Mouse (Mus musculus) kidney, embryonic 16.5 days (tissue): ENCODE data around the gene Csrnp1. TPM values are rescaled to one million over a fixed set of nuclear protein-coding genes. Genes with fewer than 3 reads are reported as not detected.

Experiments
- ATAC-seq: fragments of 200-750 bp; cut with Nextera tagmentation; 2 replicates; pipeline ENCODE4 v1.8.0; 2017; ENCODE audit warnings: moderate TSS enrichment; ENCODE audit not compliant: low FRiP score, low TSS enrichment
- H3K27ac ChIP-seq: fragments of 300-500 bp; sonication (generic); 2 replicates; pipeline ENCODE4 v1.5.1; 2014; ENCODE audit warnings: low read length
- H3K27me3 ChIP-seq: fragments of 300-500 bp; sonication (generic); 2 replicates; pipeline ENCODE4 v1.6.1; 2014; ENCODE audit warnings: low read length, control low read depth, mixed read lengths; ENCODE audit not compliant: insufficient read depth
- H3K36me3 ChIP-seq: fragments of 300-500 bp; sonication (generic); 2 replicates; pipeline ENCODE4 v1.6.1; 2014; ENCODE audit warnings: low read length, control low read depth, mixed read lengths; ENCODE audit not compliant: insufficient read depth
- H3K4me1 ChIP-seq: fragments of 300-500 bp; sonication (generic); 2 replicates; pipeline ENCODE4 v1.6.1; 2014; ENCODE audit warnings: low read length, control low read depth, mixed read lengths; ENCODE audit not compliant: insufficient read depth
- H3K4me2 ChIP-seq: fragments of 300-500 bp; sonication (generic); replicated peaks from 2 replicates; pipeline ENCODE4 v1.6.1; 2014; ENCODE audit warnings: low read depth, low read length
- H3K4me3 ChIP-seq: fragments of 300-500 bp; sonication (generic); 2 replicates; pipeline ENCODE4 v1.5.1; 2014; ENCODE audit warnings: mild to moderate bottlenecking, low read length
- H3K9ac ChIP-seq: fragments of 300-500 bp; sonication (generic); replicated peaks from 2 replicates; pipeline ENCODE4 v1.6.1; 2014; ENCODE audit warnings: low read length
- H3K9me3 ChIP-seq: fragments of 300-500 bp; sonication (generic); 2 replicates; pipeline ENCODE4 v1.6.1; 2016; ENCODE audit warnings: low read length, control low read depth
- WGBS: fragments of 180-500 bp; shearing (Covaris S2); extraction: QIAGEN DNeasy Blood & Tissue Kit; methylation state at CpG from one replicate; pipeline ENCODE4 v1.1.7; 2014; 5-methylcytosine and 5-hydroxymethylcytosine counted together
- polyA plus RNA-seq: library from polyadenylated mRNA; unstranded; fragments of >200 nt; fragmentation: Nextera tagmentation; extraction: Ambion mirVana; gene quantifications from 2 replicates; pipeline ENCODE4 v1.2.1, GENCODE M21; 2015

Gene Csrnp1
- 7.1 and 8.7 TPM in 2 replicates for polyA plus RNA-seq

DNA sequence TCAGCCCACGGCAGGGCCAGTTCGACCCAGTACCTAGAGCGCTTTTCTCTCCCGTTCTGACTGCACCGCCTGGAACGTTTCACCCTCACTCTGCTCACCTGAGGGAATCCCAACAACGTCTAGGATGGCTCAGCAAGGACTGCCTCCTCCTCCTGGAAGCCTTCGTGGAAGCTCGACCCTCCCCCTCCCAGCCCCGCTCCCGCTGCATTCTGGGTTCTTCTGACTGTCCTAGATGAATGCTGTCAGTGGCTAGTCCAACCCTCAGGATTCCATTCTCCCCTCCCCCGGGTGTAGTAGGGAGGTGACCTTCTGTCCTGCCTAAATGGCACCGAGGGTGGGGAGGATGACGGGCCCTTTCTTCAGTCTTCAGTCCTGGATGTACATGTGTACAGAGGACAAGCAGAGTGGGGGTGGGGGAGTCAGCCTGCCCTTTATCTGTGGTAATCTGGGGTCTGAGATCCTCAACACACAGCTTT is at the start of gene Csrnp1:
TSS of gene Csrnp1 (minus strand) at position 123 of the 476 bp plus-strand sequence.
- Histone ChIP-seq H3K27ac (peak within 1 kb of the TSS; percentile 98), H3K4me1 (peaks cover 38% of the 10 kb centered on the region), H3K27me3 (no peaks in the 10 kb centered on the region), H3K9me3 (no peaks in the 10 kb centered on the region), H3K36me3 (no peaks in the 10 kb centered on the region), H3K4me3 (peak within 1 kb of the TSS; percentile 80), H3K4me2 (peak within 1 kb of the TSS; percentile 99), H3K9ac (peak within 1 kb of the TSS; percentile 77)
- 11% methylated on average over 14 of the region's 14 CpGs for WGBS
- ATAC-seq = peak; percentile 4; the same call in 1 of the 2 replicates

DNA sequence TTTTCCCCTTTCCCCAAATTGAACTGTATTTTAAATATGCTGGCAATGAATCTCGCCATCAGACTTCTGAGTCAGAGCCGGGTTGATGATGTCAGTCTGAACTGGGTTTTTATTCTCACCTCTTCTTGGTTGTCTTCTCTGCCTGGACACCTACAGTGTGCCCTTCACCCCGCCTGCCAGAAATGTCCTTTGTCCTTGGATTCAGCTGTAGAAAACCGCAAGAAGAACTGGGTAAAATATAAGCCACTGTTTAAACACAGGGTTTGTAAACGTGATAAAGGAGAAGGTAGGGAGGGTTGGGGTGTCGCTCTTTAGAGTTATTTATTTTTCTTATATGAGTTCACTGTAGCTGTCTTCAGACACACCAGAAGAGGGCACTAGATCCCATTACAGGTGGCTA is 48.3 kb upstream of the Csrnp1 start:
- Histone ChIP-seq H3K9ac (no peak overlapping the region), H3K4me1 (no peaks in the 10 kb centered on the region), H3K36me3 (no peaks in the 10 kb centered on the region), H3K4me3 (no peak overlapping the region), H3K27me3 (no peaks in the 10 kb centered on the region), H3K9me3 (no peaks in the 10 kb centered on the region), H3K27ac (no peak overlapping the region), H3K4me2 (no peak overlapping the region)
- 83% methylated on average over 6 of the region's 6 CpGs for WGBS
- ATAC-seq = no peak

DNA sequence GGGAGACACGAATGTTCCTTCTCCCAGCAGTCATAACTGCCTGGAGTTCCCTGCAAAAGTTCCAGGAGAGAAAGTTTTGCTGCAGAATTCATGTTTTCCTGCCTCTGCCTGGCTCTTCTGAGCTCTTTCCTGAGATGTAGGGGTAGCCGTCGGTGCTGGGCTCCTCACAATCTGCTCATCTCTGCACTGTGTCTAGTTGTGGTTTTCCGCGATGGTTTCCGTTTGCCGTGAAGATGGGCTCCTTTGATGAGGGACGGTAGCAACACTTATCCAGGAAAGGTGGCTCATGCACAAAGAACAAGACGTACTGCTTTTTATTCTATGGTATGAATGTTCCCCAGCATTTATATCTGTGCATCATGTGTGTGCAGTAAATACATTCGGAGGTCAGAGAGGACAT is 46.0 kb upstream of the Csrnp1 start:
- H3K4me2 ChIP-seq = no peak overlapping the region
- 85% methylated on average over 10 of the region's 10 CpGs for WGBS
- no peaks in the 10 kb centered on the region for H3K4me1 ChIP-seq
- H3K9ac ChIP-seq = no peak overlapping the region
- no peak overlapping the region for H3K4me3 ChIP-seq
- no peak for ATAC-seq
- no peak overlapping the region for H3K27ac ChIP-seq
- H3K27me3 ChIP-seq = no peaks in the 10 kb centered on the region
- H3K9me3 ChIP-seq = no peaks in the 10 kb centered on the region
- H3K36me3 ChIP-seq = no peaks in the 10 kb centered on the region

DNA sequence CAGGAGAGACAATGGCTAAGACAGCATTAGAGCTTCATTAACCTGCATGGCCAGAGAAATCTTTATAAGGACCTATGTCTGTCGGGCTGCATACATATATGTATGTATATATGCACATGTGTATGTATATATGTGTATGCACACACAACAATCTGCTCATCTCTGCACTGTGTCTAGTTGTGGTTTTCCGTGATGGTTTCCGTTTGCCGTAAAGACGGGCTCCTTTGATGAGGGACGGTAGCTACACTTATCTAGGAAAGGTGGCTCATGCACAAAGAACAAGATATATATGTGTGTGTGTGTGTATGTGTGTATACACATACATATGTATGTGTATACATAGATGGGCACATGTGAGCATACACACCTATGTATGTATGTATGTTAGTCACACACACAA is 45.4 kb upstream of the Csrnp1 start:
- no peaks in the 10 kb centered on the region for H3K36me3 ChIP-seq
- H3K4me1 ChIP-seq = no peaks in the 10 kb centered on the region
- H3K27me3 ChIP-seq = no peaks in the 10 kb centered on the region
- no peak overlapping the region for H3K9ac ChIP-seq
- H3K27ac ChIP-seq = no peak overlapping the region
- ATAC-seq = no peak
- no peaks in the 10 kb centered on the region for H3K9me3 ChIP-seq
- no peak overlapping the region for H3K4me3 ChIP-seq
- WGBS = 89% methylated on average over 6 of the region's 6 CpGs
- no peak overlapping the region for H3K4me2 ChIP-seq

DNA sequence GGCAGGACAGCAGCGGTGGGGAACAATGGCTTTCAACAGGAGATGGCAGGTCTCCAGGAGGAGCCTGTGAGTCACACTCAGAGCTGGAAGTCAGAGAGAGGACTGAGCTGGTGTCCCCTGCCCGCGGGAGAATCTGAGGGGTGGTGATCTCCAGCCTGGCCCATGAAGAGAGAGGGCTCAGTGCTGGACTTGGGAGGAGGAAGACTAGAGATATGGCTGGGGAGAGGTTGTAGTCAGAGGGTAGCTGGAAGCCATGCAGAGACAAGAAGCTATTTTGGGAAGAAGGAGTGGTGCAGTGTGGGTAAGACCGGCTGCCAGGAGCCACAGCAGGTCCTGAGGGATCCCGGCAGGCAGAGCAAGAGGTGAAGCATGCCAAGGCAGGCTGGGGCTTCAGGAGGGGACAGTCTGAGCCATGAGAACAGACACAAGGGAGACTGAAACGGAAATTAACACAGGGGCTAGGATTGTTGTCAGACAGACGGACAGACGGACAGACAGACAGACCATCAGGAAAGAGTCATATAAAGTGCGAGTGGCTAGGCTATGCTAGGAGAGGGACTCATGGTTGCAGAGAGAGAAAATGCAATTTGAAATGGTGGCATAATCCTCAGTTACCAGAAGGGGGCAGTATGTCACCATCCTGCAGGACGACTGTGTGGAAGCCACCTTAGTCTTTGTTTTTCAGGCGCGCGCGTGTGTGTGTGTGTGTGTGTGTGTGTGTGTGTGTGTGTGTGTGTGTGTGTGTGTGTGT is 43.1 kb upstream of the Csrnp1 start:
- Histone ChIP-seq H3K27me3 (no peaks in the 10 kb centered on the region), H3K4me2 (no peak overlapping the region)
- 25% methylated on average over 14 of the region's 14 CpGs for WGBS

DNA sequence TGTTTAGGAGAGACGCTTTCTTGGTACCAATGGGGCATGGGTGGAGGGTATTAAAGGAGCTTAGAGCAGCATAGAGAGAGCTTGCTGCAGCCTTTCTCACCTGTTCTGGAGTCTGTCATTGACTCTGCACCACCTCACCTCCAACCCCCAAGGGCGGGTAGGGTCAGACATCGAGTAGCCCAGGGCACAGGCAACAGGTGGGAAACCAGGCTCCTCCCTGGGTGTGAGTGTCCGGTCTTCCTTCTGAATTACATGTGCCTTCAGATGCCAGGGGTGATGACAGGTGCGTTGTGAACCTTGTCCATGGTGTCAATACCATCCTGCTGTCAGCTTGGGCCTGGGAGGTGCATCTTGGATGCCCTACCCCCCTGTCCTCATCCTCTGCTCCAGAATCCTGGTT is 40.2 kb upstream of the Csrnp1 start:
- H3K4me1 ChIP-seq = no peaks in the 10 kb centered on the region
- no peak overlapping the region for H3K4me2 ChIP-seq
- 87% methylated on average over 5 of the region's 5 CpGs for WGBS
- H3K27ac ChIP-seq = no peak overlapping the region
- H3K9ac ChIP-seq = no peak overlapping the region
- ATAC-seq = no peak
- no peaks in the 10 kb centered on the region for H3K36me3 ChIP-seq
- H3K9me3 ChIP-seq = no peaks in the 10 kb centered on the region
- H3K4me3 ChIP-seq = no peak overlapping the region
- no peaks in the 10 kb centered on the region for H3K27me3 ChIP-seq

More for the DNA sequence above, 43.1 kb upstream of the Csrnp1 start:
- Histone ChIP-seq H3K9ac (no peak overlapping the region), H3K4me3 (no peak overlapping the region), H3K36me3 (no peaks in the 10 kb centered on the region), H3K27ac (no peak overlapping the region), H3K4me1 (no peaks in the 10 kb centered on the region), H3K9me3 (no peaks in the 10 kb centered on the region)
- peak; percentile 33 for ATAC-seq

DNA sequence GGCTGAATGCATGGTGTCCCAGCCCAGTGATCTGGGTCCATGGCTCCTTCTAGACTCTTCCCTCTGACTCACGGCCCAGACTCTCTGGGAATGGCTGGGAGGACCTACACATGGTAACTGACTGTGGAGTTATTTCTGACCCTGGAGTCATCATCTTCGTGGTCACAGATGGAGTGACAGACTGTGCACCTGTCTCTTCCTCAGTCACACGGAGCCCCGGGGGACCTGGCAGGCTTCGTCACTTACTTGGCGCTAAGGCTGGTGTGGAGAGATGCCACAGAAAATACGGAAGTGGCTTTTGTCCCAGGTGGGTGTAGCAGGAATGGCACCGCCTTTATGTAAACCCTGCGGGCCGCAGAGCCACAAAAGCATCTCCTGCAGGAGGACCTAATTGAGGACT is 39.7 kb upstream of the Csrnp1 start:
- Histone ChIP-seq H3K4me2 (no peak overlapping the region), H3K4me1 (no peaks in the 10 kb centered on the region), H3K9me3 (no peaks in the 10 kb centered on the region), H3K4me3 (no peak overlapping the region), H3K27ac (no peak overlapping the region), H3K9ac (no peak overlapping the region), H3K36me3 (no peaks in the 10 kb centered on the region), H3K27me3 (no peaks in the 10 kb centered on the region)
- ATAC-seq = no peak
- 78% methylated on average over 10 of the region's 10 CpGs for WGBS

DNA sequence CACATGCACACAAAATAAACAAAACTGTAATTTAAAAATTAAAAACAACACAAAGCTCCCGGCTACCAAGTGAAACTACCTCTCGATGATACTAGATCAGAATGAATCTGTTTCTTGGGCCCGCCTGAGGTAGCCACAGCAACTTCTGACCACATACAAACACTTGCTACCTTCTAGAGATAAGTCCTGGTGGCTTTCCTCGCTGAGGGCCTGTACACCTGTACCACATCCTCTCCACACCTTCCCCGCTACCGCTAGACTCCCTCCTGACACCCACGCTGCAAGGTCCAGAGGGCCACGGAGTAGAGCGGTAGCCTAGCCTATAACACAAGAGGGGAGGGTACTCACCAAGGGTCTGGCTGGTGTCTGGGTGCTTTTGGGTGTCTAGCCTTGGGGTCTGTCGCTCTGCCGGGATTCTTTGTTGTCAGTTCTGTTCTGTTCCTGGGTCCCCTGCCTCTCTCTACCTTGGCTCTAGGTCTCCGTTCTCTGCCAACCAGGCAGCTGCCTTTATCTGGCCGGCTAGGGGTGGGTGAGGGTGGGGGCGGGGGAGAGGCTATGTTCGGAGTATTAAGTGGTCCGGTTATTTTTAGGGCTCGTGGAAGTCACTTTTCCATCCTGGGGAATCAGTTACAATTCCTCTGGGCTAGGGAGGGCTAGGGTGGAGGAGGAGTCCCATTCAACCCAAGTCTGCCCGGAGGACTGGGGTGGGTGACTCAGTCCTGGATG is 38.8 kb upstream of the Csrnp1 start, which contains the start of gene Xirp1:
TSS of gene Xirp1 (minus strand) at position 513 of the 726 bp plus-strand sequence.
- 80% methylated on average over 18 of the region's 18 CpGs for WGBS

DNA sequence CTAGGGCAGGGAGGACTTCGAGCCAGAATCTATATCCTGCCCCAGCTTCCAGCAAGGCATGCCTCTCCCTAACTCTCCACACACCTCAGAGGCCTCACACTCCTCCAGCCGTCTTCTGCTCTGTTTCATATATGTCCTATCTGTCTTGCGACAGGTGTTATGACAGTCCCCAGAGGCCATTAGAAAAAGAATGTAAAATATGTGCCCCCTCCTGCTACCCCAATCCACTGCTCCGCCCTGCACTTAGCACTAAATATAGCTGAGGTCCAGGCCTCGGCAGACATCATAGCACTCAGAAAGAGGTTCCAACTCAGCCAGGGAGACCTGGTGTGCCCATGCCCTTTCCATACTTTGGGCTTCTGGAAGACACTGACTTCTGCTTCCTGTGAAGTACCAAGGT is 36.7 kb upstream of the Csrnp1 start:
- Histone ChIP-seq H3K36me3 (no peaks in the 10 kb centered on the region), H3K4me2 (no peak overlapping the region), H3K4me3 (no peak overlapping the region), H3K9me3 (no peaks in the 10 kb centered on the region), H3K4me1 (no peaks in the 10 kb centered on the region), H3K27me3 (no peaks in the 10 kb centered on the region), H3K27ac (no peak overlapping the region), H3K9ac (no peak overlapping the region; the same call in 1 of the 2 replicates)
- no peak for ATAC-seq
- WGBS = 63% methylated on average over 5 of the region's 5 CpGs

More for the DNA sequence above, 38.8 kb upstream of the Csrnp1 start, which contains the start of gene Xirp1:
- no peak within 1 kb of the TSS for H3K27ac ChIP-seq
- no peaks in the 10 kb centered on the region for H3K9me3 ChIP-seq
- H3K4me1 ChIP-seq = no peaks in the 10 kb centered on the region
- ATAC-seq = no peak
- no peaks in the 10 kb centered on the region for H3K36me3 ChIP-seq
- no peaks in the 10 kb centered on the region for H3K27me3 ChIP-seq
- H3K4me3 ChIP-seq = no peak within 1 kb of the TSS
- no peak within 1 kb of the TSS for H3K9ac ChIP-seq
- no peak within 1 kb of the TSS for H3K4me2 ChIP-seq
